Comparison of ENCODE assay signal across 11 mouse cellular contexts in genomic region chr10:99169765-99170129, GRCm38 (mm10). TPM values are rescaled to one million over a fixed set of nuclear protein-coding genes. Genes with fewer than 3 reads are reported as not detected.
DNase-seq lines count a peak whose midpoint lies in the region; ATAC-seq and TF ChIP-seq lines count a peak whose summit lies in the region.
"Had no signal": no experiment of that assay in that cellular context is flagged by ENCODE, and none has a peak within 500 bp of the region (broad histone marks: within the 10 kb centered on the region; RNA-seq: fewer than 3 reads in every experiment).

No protein-coding gene starts in this region.

- WGBS in kidney, postnatal 0 days = 38% methylated on average over 5 of the region's 5 CpGs
- WGBS in heart, embryonic 15.5 days = 52% methylated on average over 5 of the region's 5 CpGs
- WGBS in lung, postnatal 0 days = 30% methylated on average over 5 of the region's 5 CpGs
- WGBS in midbrain, embryonic 15.5 days = 80% methylated on average over 5 of the region's 5 CpGs

- peaks cover 21% of the 10 kb centered on the region for H3K4me1 ChIP-seq in kidney, postnatal 0 days (replicated peaks; ENCODE audit: insufficient read depth, low read length)
- peaks cover 50% of the 10 kb centered on the region for H3K4me1 ChIP-seq in heart, embryonic 15.5 days (replicated peaks)
- H3K4me1 ChIP-seq in lung, postnatal 0 days (ENCODE audit: insufficient read depth, low read depth, low read length) = peaks cover 15% of the 10 kb centered on the region; the same call in 1 of the 2 replicates
- 0 out of 2 replicates have a peak, but pooled peaks cover 3% of the 10 kb centered on the region for H3K4me1 ChIP-seq in midbrain, embryonic 15.5 days

- no peaks in the 10 kb centered on the region for H3K36me3 ChIP-seq in kidney, postnatal 0 days (ENCODE audit: insufficient read depth, low read length)
- no peaks in the 10 kb centered on the region for H3K36me3 ChIP-seq in heart, embryonic 15.5 days
- H3K36me3 ChIP-seq in lung, postnatal 0 days (ENCODE audit: insufficient read depth, low read length) = no peaks in the 10 kb centered on the region
- H3K36me3 ChIP-seq in midbrain, embryonic 15.5 days (replicated peaks) = no peaks in the 10 kb centered on the region
- H3K36me3 ChIP-seq: embryonic facial prominence, embryonic 12.5 days had no signal

- no peak overlapping the region for H3K4me3 ChIP-seq in kidney, postnatal 0 days (replicated peaks; ENCODE audit: low read depth, low read length)
- no peak overlapping the region for H3K4me3 ChIP-seq in heart, embryonic 15.5 days
- no peak overlapping the region for H3K4me3 ChIP-seq in lung, postnatal 0 days (ENCODE audit: low read depth, low read length)
- no peak overlapping the region for H3K4me3 ChIP-seq in midbrain, embryonic 15.5 days
- H3K4me3 ChIP-seq: embryonic facial prominence, embryonic 12.5 days had no signal

- H3K9me3 ChIP-seq in kidney, postnatal 0 days (replicated peaks; ENCODE audit: low read length) = no peaks in the 10 kb centered on the region
- no peaks in the 10 kb centered on the region for H3K9me3 ChIP-seq in heart, embryonic 15.5 days (replicated peaks)
- H3K9me3 ChIP-seq in lung, postnatal 0 days (ENCODE audit: low read length) = no peaks in the 10 kb centered on the region
- H3K9me3 ChIP-seq in midbrain, embryonic 15.5 days = no peaks in the 10 kb centered on the region
- H3K9me3 ChIP-seq: embryonic facial prominence, embryonic 12.5 days had no signal

- H3K27ac ChIP-seq in kidney, postnatal 0 days = peak overlapping the region; percentile 73
- H3K27ac ChIP-seq in heart, embryonic 15.5 days = peak overlapping the region; percentile 15
- H3K27ac ChIP-seq in lung, postnatal 0 days (ENCODE audit: low read length) = peak overlapping the region; percentile 72
- no peak overlapping the region for H3K27ac ChIP-seq in midbrain, embryonic 15.5 days
- H3K27ac ChIP-seq: embryonic facial prominence, embryonic 12.5 days had no signal

- no peak for TF ChIP-seq CTCF in kidney, postnatal 0 days (IDR thresholded peaks at IDR 0.05; ENCODE audit: low read depth)
- TF ChIP-seq CTCF in lung, postnatal 0 days (IDR thresholded peaks at IDR 0.05) = no peak

- peak; percentile 96 for TF ChIP-seq EP300 in lung, postnatal 0 days (IDR thresholded peaks at IDR 0.05)

- no peak overlapping the region for H3K4me2 ChIP-seq in kidney, postnatal 0 days (ENCODE audit: low read length)
- H3K4me2 ChIP-seq in heart, embryonic 15.5 days = no peak overlapping the region
- H3K4me2 ChIP-seq in lung, postnatal 0 days (replicated peaks; ENCODE audit: low read depth, low read length) = no peak overlapping the region
- no peak overlapping the region for H3K4me2 ChIP-seq in midbrain, embryonic 15.5 days
- H3K4me2 ChIP-seq: embryonic facial prominence, embryonic 12.5 days had no signal

- H3K9ac ChIP-seq in kidney, postnatal 0 days (ENCODE audit: low read depth, low read length) = no peak overlapping the region
- H3K9ac ChIP-seq in heart, embryonic 15.5 days = no peak overlapping the region
- no peak overlapping the region for H3K9ac ChIP-seq in lung, postnatal 0 days (replicated peaks; ENCODE audit: low read depth)
- H3K9ac ChIP-seq in midbrain, embryonic 15.5 days = no peak overlapping the region
- H3K9ac ChIP-seq: embryonic facial prominence, embryonic 12.5 days had no signal

- H3K27me3 ChIP-seq in kidney, postnatal 0 days (ENCODE audit: insufficient read depth, low read length) = no peaks in the 10 kb centered on the region
- no peaks in the 10 kb centered on the region for H3K27me3 ChIP-seq in heart, embryonic 15.5 days
- no peaks in the 10 kb centered on the region for H3K27me3 ChIP-seq in lung, postnatal 0 days (replicated peaks; ENCODE audit: insufficient read depth, low read length)
- no peaks in the 10 kb centered on the region for H3K27me3 ChIP-seq in midbrain, embryonic 15.5 days (replicated peaks)
- H3K27me3 ChIP-seq: embryonic facial prominence, embryonic 12.5 days had no signal

- DNase-seq in kidney, postnatal 0 days (ENCODE audit: low spot score) = peak; percentile 78
- DNase-seq in kidney, postnatal 25 days = no peak
- DNase-seq in lung, postnatal 0 days (ENCODE audit: low spot score) = peak; percentile 96
- DNase-seq in embryo, embryonic 10 days (ENCODE audit: low spot score) = no peak
- no peak for DNase-seq in urinary bladder, postnatal 10 days (ENCODE audit: low spot score)

- ATAC-seq in kidney, postnatal 0 days (replicated peaks; ENCODE audit: low FRiP score, low read depth) = no peak
- ATAC-seq in activated CD4-positive, CD25-positive, alpha-beta regulatory T cell, adult 4 months = peak; percentile 73
- no peak for ATAC-seq in heart, embryonic 15.5 days (replicated peaks; ENCODE audit: insufficient number of reproducible peaks, insufficient read depth, low FRiP score, low read depth)
- ATAC-seq in lung, postnatal 0 days = peak; percentile 85
- ATAC-seq in midbrain, embryonic 15.5 days (replicated peaks) = no peak

RNA-seq across cellular contexts. Expression of gene Phxr2, which starts 43.6 kb away (rescaled TPM):
- polyA plus RNA-seq in kidney, postnatal 0 days (2015; fragmentation: Nextera tagmentation; extraction: Ambion mirVana) = not detected in 2 replicates
- polyA plus RNA-seq in activated CD4-positive, CD25-positive, alpha-beta regulatory T cell, adult 4 months (2017; shearing (Covaris generic)) = under 1 TPM in 1 of 2 experiments, not detected in 1; 0.67 TPM
- polyA plus RNA-seq in heart, embryonic 15.5 days (2015; fragmentation: Nextera tagmentation; extraction: Ambion mirVana) = not detected in 2 replicates
- not detected in 2 replicates for polyA plus RNA-seq in lung, postnatal 0 days (2015; fragmentation: Nextera tagmentation; extraction: Ambion mirVana)
- polyA plus RNA-seq in midbrain, embryonic 15.5 days (2015; fragmentation: Nextera tagmentation; extraction: Ambion mirVana) = not detected in 2 replicates
- polyA plus RNA-seq: large intestine, adult 2 months; neural tube, embryonic 11.5 days had no signal

Comparison
In these comparisons a context has a peak if more than half of its experiments do, and no peak if none do; other contexts are left out.
1. DNase-seq: peak in kidney, postnatal 0 days (single experiment) and lung, postnatal 0 days (single experiment); none in kidney, postnatal 25 days (0 of 2), embryo, embryonic 10 days (single experiment) and urinary bladder, postnatal 10 days (single experiment).
2. ATAC-seq: peak in activated CD4-positive, CD25-positive, alpha-beta regulatory T cell, adult 4 months (single experiment) and lung, postnatal 0 days (single experiment); none in kidney, postnatal 0 days (single experiment), heart, embryonic 15.5 days (single experiment) and midbrain, embryonic 15.5 days (single experiment).